In genomic region chr9:61278216-61278758, GRCm38 (mm10) we compare ENCODE assay signal across 7 mouse cellular contexts.
DNase-seq lines count a peak whose midpoint lies in the region; ATAC-seq and TF ChIP-seq lines count a peak whose summit lies in the region.

No protein-coding gene starts in this region.

- peaks cover 21% of the 10 kb centered on the region; the same call in 1 of the 2 replicates for H3K4me1 ChIP-seq in embryonic facial prominence, embryonic 14.5 days (ENCODE audit: control insufficient read depth, insufficient read depth, low read length)
- H3K4me1 ChIP-seq in hindbrain, postnatal 0 days (ENCODE audit: insufficient read depth, low read length): peaks cover 13% of the 10 kb centered on the region
- peaks cover 23% of the 10 kb centered on the region for H3K4me1 ChIP-seq in lung, embryonic 15.5 days
- H3K4me1 ChIP-seq in stomach, embryonic 15.5 days: peaks cover 13% of the 10 kb centered on the region; the same call in 1 of the 2 replicates

- peak; percentile 50 to 70 for DNase-seq in right cerebral cortex, adult 2 months (ENCODE audit: low spot score in 2 of 2)
- no peak for DNase-seq in right cerebral cortex, postnatal 4 days
- peak; percentile 86 for DNase-seq in embryonic facial prominence, embryonic 14.5 days (ENCODE audit: low spot score)
- peak; percentile 43 for DNase-seq in hindbrain, postnatal 0 days (ENCODE audit: low spot score)
- no peak for DNase-seq in ovary, postnatal 36 days (ENCODE audit: low spot score)

- TF ChIP-seq CTCF in hindbrain, postnatal 0 days (IDR thresholded peaks at IDR 0.05; ENCODE audit: low read depth): no peak

- peaks cover 12% of the 10 kb centered on the region; the same call in 1 of the 2 replicates for H3K27me3 ChIP-seq in embryonic facial prominence, embryonic 14.5 days (replicated peaks; ENCODE audit: control insufficient read depth, insufficient read depth, low read length)
- no peaks in the 10 kb centered on the region; the same call in 1 of the 2 replicates for H3K27me3 ChIP-seq in hindbrain, postnatal 0 days (ENCODE audit: insufficient read depth, low read length)
- peaks cover 70% of the 10 kb centered on the region for H3K27me3 ChIP-seq in lung, embryonic 15.5 days
- H3K27me3 ChIP-seq in stomach, embryonic 15.5 days (replicated peaks): peaks cover 7% of the 10 kb centered on the region; the same call in 1 of the 2 replicates

- H3K4me3 ChIP-seq in embryonic facial prominence, embryonic 14.5 days (ENCODE audit: low read depth, low read length): 0 out of 2 replicates have a peak overlapping the region, but pooled peaks have one; percentile 8
- H3K4me3 ChIP-seq in hindbrain, postnatal 0 days (ENCODE audit: low read length): no peak overlapping the region
- no peak overlapping the region for H3K4me3 ChIP-seq in lung, embryonic 15.5 days
- 0 out of 2 replicates have a peak overlapping the region, but pooled peaks have one; percentile 4 for H3K4me3 ChIP-seq in stomach, embryonic 15.5 days (replicated peaks)

- WGBS in embryonic facial prominence, embryonic 14.5 days: 5% methylated on average over 12 of the region's 12 CpGs
- WGBS in hindbrain, postnatal 0 days: 14% methylated on average over 12 of the region's 12 CpGs
- WGBS in lung, embryonic 15.5 days: 6% methylated on average over 12 of the region's 12 CpGs
- WGBS in stomach, embryonic 15.5 days: 15% methylated on average over 12 of the region's 12 CpGs

- H3K9me3 ChIP-seq in embryonic facial prominence, embryonic 14.5 days (ENCODE audit: control insufficient read depth, low read length): no peaks in the 10 kb centered on the region
- no peaks in the 10 kb centered on the region for H3K9me3 ChIP-seq in hindbrain, postnatal 0 days (ENCODE audit: low read length)
- H3K9me3 ChIP-seq in lung, embryonic 15.5 days: no peaks in the 10 kb centered on the region
- H3K9me3 ChIP-seq in stomach, embryonic 15.5 days: no peaks in the 10 kb centered on the region

- ATAC-seq in embryonic facial prominence, embryonic 14.5 days (ENCODE audit: low read depth): peak; percentile 24
- ATAC-seq in hindbrain, postnatal 0 days: peak; percentile 53; the same call in 1 of the 2 replicates
- ATAC-seq in lung, embryonic 15.5 days (ENCODE audit: borderline replicate concordance, extremely low read depth, low FRiP score, low TSS enrichment): peak; percentile 63; the same call in 1 of the 2 replicates
- no peak for ATAC-seq in stomach, embryonic 15.5 days (ENCODE audit: insufficient read depth, low FRiP score, low read depth)

- peak overlapping the region; percentile 44 for H3K4me2 ChIP-seq in embryonic facial prominence, embryonic 14.5 days (ENCODE audit: low read depth, low read length)
- peak overlapping the region; percentile 26 for H3K4me2 ChIP-seq in hindbrain, postnatal 0 days (ENCODE audit: low read depth, low read length)
- H3K4me2 ChIP-seq in lung, embryonic 15.5 days: peak overlapping the region; percentile 43
- peak overlapping the region; percentile 41 for H3K4me2 ChIP-seq in stomach, embryonic 15.5 days

- no peaks in the 10 kb centered on the region for H3K36me3 ChIP-seq in embryonic facial prominence, embryonic 14.5 days (ENCODE audit: control insufficient read depth, insufficient read depth, low read length)
- no peaks in the 10 kb centered on the region for H3K36me3 ChIP-seq in hindbrain, postnatal 0 days (ENCODE audit: insufficient read depth, low read length)
- no peaks in the 10 kb centered on the region for H3K36me3 ChIP-seq in lung, embryonic 15.5 days
- no peaks in the 10 kb centered on the region for H3K36me3 ChIP-seq in stomach, embryonic 15.5 days

- H3K9ac ChIP-seq in embryonic facial prominence, embryonic 14.5 days (ENCODE audit: low read depth, low read length): no peak overlapping the region
- H3K9ac ChIP-seq in hindbrain, postnatal 0 days (replicated peaks; ENCODE audit: low read length): no peak overlapping the region
- no peak overlapping the region for H3K9ac ChIP-seq in lung, embryonic 15.5 days
- no peak overlapping the region for H3K9ac ChIP-seq in stomach, embryonic 15.5 days

- no peak overlapping the region for H3K27ac ChIP-seq in embryonic facial prominence, embryonic 14.5 days (replicated peaks; ENCODE audit: low read depth, low read length)
- no peak overlapping the region for H3K27ac ChIP-seq in hindbrain, postnatal 0 days
- H3K27ac ChIP-seq in lung, embryonic 15.5 days: 0 out of 2 replicates have a peak overlapping the region, but pooled peaks have one; percentile 49
- no peak overlapping the region for H3K27ac ChIP-seq in stomach, embryonic 15.5 days

Comparison
In these comparisons a context has a peak if more than half of its experiments do, and no peak if none do; other contexts are left out.
1. DNase-seq: peak in right cerebral cortex, adult 2 months (2 of 2), embryonic facial prominence, embryonic 14.5 days (single experiment) and hindbrain, postnatal 0 days (single experiment); none in right cerebral cortex, postnatal 4 days (single experiment) and ovary, postnatal 36 days (single experiment).
2. H3K4me3 ChIP-seq: peak in embryonic facial prominence, embryonic 14.5 days (single experiment) and stomach, embryonic 15.5 days (single experiment); none in hindbrain, postnatal 0 days (single experiment) and lung, embryonic 15.5 days (single experiment).
3. Peak in every context shown above with its lines, with median percentiles within 50 percentile points of each other: H3K4me2 ChIP-seq.